Mouse (Mus musculus) heart, postnatal 0 days (tissue): Measurements from ENCODE around the gene Prkn. TPM values are rescaled to one million over a fixed set of nuclear protein-coding genes. Genes with fewer than 3 reads are reported as not detected.

Experiments used
- ATAC-seq: fragments of 200-750 bp; cut with Nextera tagmentation; 2 replicates; pipeline ENCODE4 v1.8.0; 2017; ENCODE audit warnings: low read depth, moderate number of reproducible peaks, moderate library complexity; ENCODE audit not compliant: insufficient read depth
- DNase-seq: peaks from one replicate; pipeline ENCODE4 v3.0.0-alpha.2; 2016; ENCODE audit warnings: low spot score
- H3K27ac ChIP-seq: fragments of 300-500 bp; sonication (generic); 2 replicates; pipeline ENCODE4 v1.5.1; 2014; ENCODE audit warnings: low read depth, mild to moderate bottlenecking
- H3K27me3 ChIP-seq: fragments of 300-500 bp; sonication (generic); 2 replicates; pipeline ENCODE4 v1.6.1; 2014; ENCODE audit warnings: low read length, mixed read lengths; ENCODE audit not compliant: control insufficient read depth, insufficient read depth
- H3K36me3 ChIP-seq: fragments of 300-500 bp; sonication (generic); replicated peaks from 2 replicates; pipeline ENCODE4 v1.6.1; 2014; ENCODE audit warnings: low read length, mixed read lengths; ENCODE audit not compliant: control insufficient read depth, insufficient read depth
- H3K4me1 ChIP-seq: fragments of 300-500 bp; sonication (generic); 2 replicates; pipeline ENCODE4 v1.6.1; 2014; ENCODE audit warnings: antibody characterized with exemption; ENCODE audit not compliant: control insufficient read depth, insufficient read depth
- H3K4me2 ChIP-seq: fragments of 300-500 bp; sonication (generic); 2 replicates; pipeline ENCODE4 v1.6.1; 2014; ENCODE audit warnings: low read depth, mild to moderate bottlenecking, low read length, moderate library complexity
- H3K4me3 ChIP-seq: fragments of 300-500 bp; sonication (generic); 2 replicates; pipeline ENCODE4 v1.5.1; 2014; ENCODE audit warnings: low read depth, low read length
- H3K9ac ChIP-seq: fragments of 300-500 bp; sonication (generic); replicated peaks from 2 replicates; pipeline ENCODE4 v1.6.1; 2014; ENCODE audit warnings: low read depth, low read length, mixed read lengths
- H3K9me3 ChIP-seq: fragments of 300-500 bp; sonication (generic); replicated peaks from 2 replicates; pipeline ENCODE4 v1.6.1; 2016; ENCODE audit warnings: low read length; ENCODE audit not compliant: control insufficient read depth
- CTCF ChIP-seq: IDR thresholded peaks from 2 replicates; pipeline ENCODE4 v1.5.1; 2016; ENCODE audit warnings: antibody characterized with exemption, control low read depth, low read depth
- EP300 ChIP-seq: IDR thresholded peaks from 2 replicates; pipeline ENCODE4 v1.6.1; 2016; ENCODE audit warnings: antibody characterized with exemption, low read depth
- WGBS: fragments of 180-500 bp; shearing (Covaris S2); extraction: QIAGEN DNeasy Blood & Tissue Kit; methylation state at CpG from one replicate; pipeline ENCODE4 v1.1.7; 2014; 5-methylcytosine and 5-hydroxymethylcytosine counted together
- polyA plus RNA-seq: library from polyadenylated mRNA; unstranded; fragments of >200 nt; fragmentation: Nextera tagmentation; extraction: Ambion mirVana; gene quantifications from 2 replicates; pipeline ENCODE4 v1.2.1, GENCODE M21; 2015
- total RNA-seq: library from RNA; depleted of rRNA; stranded (reverse); fragments of >200 nt; gene quantifications from 2 replicates; pipeline ENCODE4 v1.2.3, GENCODE M21; 2014; ENCODE audit warnings: low replicate concordance

Prkn gene
- total and polyA plus RNA-seq, 2 experiments from 2014 or later, result 4.5 to 14.2 TPM

GRCm38 (mm10) chr17:11638451-11638850 is 798.3 kb downstream of the Prkn start:
- H3K36me3 ChIP-seq, result no peaks in the 10 kb centered on the region
- H3K9me3 ChIP-seq, result no peaks in the 10 kb centered on the region
- no peak overlapping the region for H3K4me2 ChIP-seq
- DNase-seq (no peak), ATAC-seq (no peak)
- no peak overlapping the region for H3K4me3 ChIP-seq
- H3K27ac ChIP-seq, result no peak overlapping the region
- no peak overlapping the region for H3K9ac ChIP-seq
- no peaks in the 10 kb centered on the region; the same call in 1 of the 2 replicates for H3K4me1 ChIP-seq
- 67% methylated on average over 6 of the region's 6 CpGs for WGBS
- no peak for TF ChIP-seq EP300
- no peak for TF ChIP-seq CTCF
- H3K27me3 ChIP-seq, result no peaks in the 10 kb centered on the region

DNA sequence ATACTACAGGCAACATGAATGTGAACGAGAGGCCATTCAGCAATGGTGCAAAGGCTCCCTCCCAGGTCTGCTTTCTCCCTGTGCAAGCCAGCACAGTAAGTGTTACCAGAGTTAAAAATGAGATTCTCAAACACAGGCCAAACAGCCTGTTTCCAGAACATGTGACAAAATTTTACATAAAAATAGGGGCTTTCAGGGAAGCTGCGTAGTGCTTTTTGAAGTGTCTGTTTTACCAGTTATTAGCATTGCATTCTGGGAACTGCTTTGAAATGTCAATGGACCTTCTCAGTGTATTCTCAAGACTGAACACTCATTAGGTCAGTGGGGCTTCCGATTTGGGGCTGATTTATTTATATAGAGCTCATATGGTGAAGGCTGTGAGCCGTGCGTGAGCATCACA is 799.6 kb downstream of the Prkn start:
- no peaks in the 10 kb centered on the region for H3K27me3 ChIP-seq
- DNase-seq (no peak), ATAC-seq (no peak)
- H3K27ac ChIP-seq, result no peak overlapping the region
- TF ChIP-seq CTCF (no peak), EP300 (no peak)
- no peaks in the 10 kb centered on the region for H3K9me3 ChIP-seq
- no peak overlapping the region for H3K9ac ChIP-seq
- H3K4me2 ChIP-seq, result no peak overlapping the region
- no peaks in the 10 kb centered on the region; the same call in 1 of the 2 replicates for H3K4me1 ChIP-seq
- no peak overlapping the region for H3K4me3 ChIP-seq
- 83% methylated on average over 5 of the region's 5 CpGs for WGBS
- H3K36me3 ChIP-seq, result no peaks in the 10 kb centered on the region

DNA sequence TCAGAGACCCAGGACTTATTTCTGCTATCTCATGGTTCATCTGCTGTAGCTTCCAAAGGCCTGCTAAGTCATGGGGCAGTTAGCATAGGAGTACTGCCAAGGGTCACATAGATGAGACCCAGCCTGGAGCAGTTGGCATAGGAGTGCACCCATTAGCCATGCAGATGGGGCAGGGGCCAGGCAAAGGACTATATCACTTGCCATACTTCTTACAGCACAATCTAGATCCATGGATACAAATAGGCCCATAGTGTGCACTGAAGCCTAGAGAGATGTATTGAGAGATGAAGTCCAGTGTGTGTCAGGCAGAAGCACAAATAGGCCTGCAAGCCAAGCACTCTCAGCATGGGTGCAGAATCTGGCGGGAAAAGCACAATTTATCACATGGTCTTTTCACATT is 802.1 kb downstream of the Prkn start:
- Histone ChIP-seq H3K4me3 (no peak overlapping the region), H3K4me1 (no peaks in the 10 kb centered on the region; the same call in 1 of the 2 replicates), H3K36me3 (no peaks in the 10 kb centered on the region), H3K4me2 (no peak overlapping the region), H3K27ac (no peak overlapping the region), H3K27me3 (no peaks in the 10 kb centered on the region), H3K9ac (no peak overlapping the region), H3K9me3 (no peaks in the 10 kb centered on the region)
- WGBS, result 48% methylated on average over 1 of the region's 1 CpGs
- ATAC-seq, result no peak
- DNase-seq, result no peak
- TF ChIP-seq CTCF, result no peak
- TF ChIP-seq EP300, result no peak

DNA sequence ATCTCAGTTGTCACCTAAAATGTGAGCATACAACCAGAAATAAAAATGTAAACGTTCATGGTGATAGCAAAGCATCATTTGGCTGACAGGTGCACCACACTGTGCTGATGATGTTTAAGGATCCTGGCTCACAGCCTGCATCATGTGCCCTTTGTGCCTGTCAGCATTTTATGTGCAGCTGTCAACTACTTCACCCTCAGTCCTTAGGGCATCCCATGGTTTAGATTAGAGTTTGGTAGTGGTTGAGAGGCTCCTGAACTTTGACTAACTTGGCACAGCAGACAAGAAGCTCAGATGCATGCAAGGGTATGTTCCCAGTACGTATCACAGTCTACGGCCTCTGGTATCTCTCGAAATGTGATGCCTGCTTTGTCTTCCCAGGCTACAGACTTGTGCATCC is 803.8 kb downstream of the Prkn start:
- Histone ChIP-seq H3K36me3 (no peaks in the 10 kb centered on the region), H3K27ac (no peak overlapping the region), H3K4me3 (no peak overlapping the region), H3K9me3 (no peaks in the 10 kb centered on the region), H3K4me2 (no peak overlapping the region), H3K27me3 (no peaks in the 10 kb centered on the region), H3K4me1 (no peaks in the 10 kb centered on the region; the same call in 1 of the 2 replicates), H3K9ac (no peak overlapping the region)
- peak; percentile 14 for DNase-seq
- TF ChIP-seq EP300 (no peak), CTCF (no peak)
- ATAC-seq, result peak; percentile 72; the same call in 1 of the 2 replicates
- 50% methylated on average over 4 of the region's 4 CpGs for WGBS

DNA sequence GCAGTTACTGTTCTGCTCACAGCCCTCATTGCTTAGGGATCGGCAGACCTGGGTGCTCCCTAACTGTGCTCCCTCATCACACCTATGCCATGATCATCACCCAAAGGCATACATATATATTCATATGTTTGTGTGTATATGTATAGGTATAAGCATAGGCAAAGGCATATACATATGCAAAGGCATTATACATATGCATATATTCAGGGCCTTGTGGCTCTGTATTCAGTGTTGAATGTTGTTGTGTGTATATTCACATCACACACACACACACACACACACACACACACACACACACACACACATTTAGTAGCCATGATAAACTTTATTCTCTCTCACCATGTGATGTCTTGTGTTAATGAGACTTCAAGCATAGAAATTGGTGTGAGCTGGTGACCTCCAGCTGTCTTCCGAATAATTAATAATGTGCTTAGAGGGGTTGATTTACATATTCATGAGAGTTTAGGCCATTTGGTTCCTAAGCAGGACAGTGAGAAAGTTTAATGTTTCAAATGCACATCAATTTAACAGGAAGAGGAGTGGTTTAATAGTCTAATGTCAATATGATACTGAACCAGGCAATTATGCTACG is 804.8 kb downstream of the Prkn start:
- ATAC-seq (no peak), DNase-seq (no peak)
- H3K4me2 ChIP-seq, result no peak overlapping the region
- no peak overlapping the region for H3K9ac ChIP-seq
- no peak overlapping the region for H3K4me3 ChIP-seq
- no peak overlapping the region for H3K27ac ChIP-seq
- no peak for TF ChIP-seq EP300
- TF ChIP-seq CTCF, result no peak
- no peaks in the 10 kb centered on the region for H3K36me3 ChIP-seq
- no peaks in the 10 kb centered on the region for H3K27me3 ChIP-seq
- H3K4me1 ChIP-seq, result no peaks in the 10 kb centered on the region; the same call in 1 of the 2 replicates
- WGBS, result 84% methylated on average over 3 of the region's 3 CpGs
- H3K9me3 ChIP-seq, result no peaks in the 10 kb centered on the region

- H3K27me3 ChIP-seq, result no peaks in the 10 kb centered on the region
- H3K36me3 ChIP-seq, result no peaks in the 10 kb centered on the region
- no peak overlapping the region for H3K27ac ChIP-seq
- H3K9me3 ChIP-seq, result no peaks in the 10 kb centered on the region
- no peak overlapping the region for H3K4me3 ChIP-seq
- H3K9ac ChIP-seq, result no peak overlapping the region
- DNase-seq (no peak), ATAC-seq (no peak)
- WGBS, result 53% methylated on average over 5 of the region's 5 CpGs
- H3K4me1 ChIP-seq, result no peaks in the 10 kb centered on the region
- TF ChIP-seq EP300, result no peak
- no peak for TF ChIP-seq CTCF
- no peak overlapping the region for H3K4me2 ChIP-seq
Observed at GRCm38 (mm10) chr17:11656397-11656796, 816.2 kb downstream of the Prkn start.
